Mouse (Mus musculus) heart, postnatal 36 days (tissue): ENCODE measurements around the gene Zfp865. TPM values are rescaled to one million over a fixed set of nuclear protein-coding genes. Genes with fewer than 3 reads are reported as not detected.

Source experiments
- DNase-seq, 2 experiments: peaks; one replicate each; pipeline ENCODE4 v3.0.0; 2021 to 2022
- intact Hi-C: fragments of 180-260 bp; cut with DNase I; formaldehyde crosslinking; loops from one replicate; pipeline ENCODE4 v1.15.1; 2025
- total RNA-seq, 2 experiments: library from RNA; stranded (reverse); gene quantifications; 2 replicates each; pipeline ENCODE4 v1.2.3; 2021

The Zfp865 gene
- total RNA-seq, 2 experiments from 2014 or later, result 14.1 to 14.9 TPM

DNA sequence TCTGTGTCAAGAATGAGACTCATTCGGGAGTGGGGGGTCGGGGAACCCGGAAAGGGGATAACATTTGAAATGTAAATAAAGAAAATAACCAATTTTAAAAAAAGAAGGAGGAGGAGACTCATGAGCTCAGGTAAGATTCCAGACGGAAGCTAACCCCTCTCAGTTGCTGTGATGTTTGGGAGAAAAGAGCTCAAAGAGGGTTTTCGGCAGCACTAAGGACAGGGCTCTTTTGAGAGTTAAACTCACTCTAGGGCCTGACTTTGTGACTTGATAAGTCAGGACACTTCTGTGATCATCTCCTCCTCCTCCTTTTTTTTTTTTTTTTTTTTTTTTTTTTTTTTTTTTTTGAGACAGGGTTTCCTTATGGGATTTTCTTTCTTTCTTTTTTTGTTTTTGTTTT is 18.8 kb downstream of the Zfp865 start:
- no peak for DNase-seq
- intact Hi-C loops, result no loop called here

DNA sequence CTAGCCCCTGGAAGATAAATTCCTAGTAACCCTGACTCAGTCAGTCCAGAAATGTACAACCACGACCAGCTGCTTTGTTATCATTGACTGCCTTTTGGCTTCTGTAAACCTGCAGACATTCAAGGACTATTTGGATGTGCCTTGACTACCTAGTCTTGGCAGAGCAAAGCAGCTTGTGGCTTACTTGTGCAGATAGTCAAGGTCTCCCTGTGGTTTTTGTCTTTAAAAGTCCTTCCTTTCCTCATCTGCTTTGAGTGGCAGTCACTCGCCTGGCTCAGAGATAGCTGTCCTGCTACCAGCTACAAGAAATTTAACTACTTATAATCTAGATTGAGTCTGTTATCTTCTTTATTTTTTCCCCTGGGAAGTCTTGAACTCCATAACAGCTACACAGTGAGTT is 24.8 kb downstream of the Zfp865 start:
- intact Hi-C loops, result loop anchor here (10.0 kb wide), 2 partner anchors 230 to 490 kb away; partner anchors contain the start of gene Ube2s
- DNase-seq, result no peak

DNA sequence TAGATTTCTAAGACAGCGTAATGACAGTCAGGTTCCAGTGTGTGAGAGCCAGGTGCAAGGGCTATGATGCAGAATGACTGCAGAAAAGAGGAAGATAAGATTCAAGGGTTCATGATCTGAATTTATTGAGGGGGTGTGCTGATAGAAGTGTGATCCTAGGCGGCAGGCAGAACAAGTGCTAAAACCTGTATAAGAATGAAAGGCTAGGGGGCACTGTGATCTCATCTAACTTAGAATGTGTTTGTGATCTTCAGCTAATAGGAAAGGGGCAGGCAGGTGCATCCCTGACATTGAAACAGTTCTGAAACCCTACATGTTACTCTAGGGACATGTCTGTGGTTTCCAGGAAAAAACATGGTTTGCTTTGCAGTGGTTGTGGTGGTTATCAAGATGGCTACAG is 25.9 kb downstream of the Zfp865 start:
- no peak for DNase-seq
- intact Hi-C loops, result loop anchor here (10.0 kb wide), 2 partner anchors 231 to 491 kb away; partner anchors contain the start of gene Ube2s

DNA sequence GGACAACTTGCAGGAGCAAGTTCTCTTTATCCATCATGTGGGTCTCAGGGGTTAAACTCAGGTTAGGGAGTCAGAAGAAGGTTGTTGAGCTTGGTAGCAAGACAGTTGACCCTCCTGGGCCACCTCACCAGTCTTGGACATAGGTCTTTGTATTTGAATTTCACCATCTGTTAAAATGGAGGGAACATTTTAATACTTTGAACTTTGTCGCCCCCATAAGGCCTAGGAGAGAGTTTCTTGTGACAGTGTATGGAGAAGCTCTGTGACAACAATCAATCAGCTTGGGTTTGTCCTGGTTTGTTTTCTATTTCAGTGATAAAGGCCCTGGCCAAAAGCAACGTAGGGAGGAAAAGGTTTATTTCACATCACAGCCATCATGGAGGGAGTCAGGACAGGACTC is 27.1 kb downstream of the Zfp865 start:
- DNase-seq, result peak in 1 of 2 experiments; percentile 35
- intact Hi-C loops, result loop anchor here (1.0 to 10.0 kb wide), 3 partner anchors 104 to 493 kb away; partner anchors contain the start of gene Ube2s

DNA sequence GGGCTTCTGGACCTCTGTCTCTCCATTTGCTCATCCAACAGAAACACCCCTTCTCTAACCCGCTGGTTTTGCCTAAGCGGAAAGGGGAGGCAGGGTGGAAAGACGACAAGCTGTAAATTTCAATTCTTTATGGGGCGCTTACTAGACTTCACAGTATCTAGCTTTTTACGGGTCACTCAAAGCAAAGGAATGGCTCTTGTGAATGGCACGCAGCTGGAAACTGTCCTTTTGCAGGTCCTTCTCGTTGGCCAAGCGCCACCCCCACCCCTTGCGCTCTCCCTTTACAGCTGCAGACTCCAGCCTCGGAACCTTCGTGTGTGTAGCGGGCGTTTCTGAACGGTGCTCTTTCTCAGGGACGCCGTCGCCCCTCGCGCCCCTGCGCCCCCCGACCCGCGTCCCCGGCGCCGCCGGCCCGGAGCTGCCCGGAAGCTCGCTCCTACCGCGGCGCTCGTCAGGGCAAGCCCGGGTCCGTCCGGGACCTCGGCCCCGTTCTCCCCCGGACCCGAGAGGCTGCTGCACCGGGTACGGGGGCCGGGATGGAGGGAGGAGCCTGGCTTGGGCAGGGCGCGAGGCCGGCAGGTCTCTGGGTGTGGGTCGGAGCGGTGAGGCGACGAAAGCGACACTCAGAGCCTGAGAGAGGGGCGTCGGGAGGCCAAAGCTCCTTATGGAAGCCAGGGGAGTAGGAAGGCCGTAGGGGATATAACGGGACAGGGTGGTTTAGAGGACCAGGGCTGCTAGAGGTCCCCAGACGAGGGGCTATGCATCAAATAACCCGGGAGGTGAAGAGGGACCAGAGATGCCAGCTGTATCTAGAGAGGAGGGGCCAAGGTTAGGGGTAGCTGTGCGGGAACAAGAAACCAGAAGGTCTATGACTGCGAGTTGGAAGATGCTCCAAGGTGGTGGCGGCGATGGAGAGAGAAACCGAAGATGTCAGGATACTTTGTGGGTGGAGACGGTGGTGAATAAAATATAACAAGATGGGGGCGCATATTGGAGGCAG is 31.3 kb downstream of the Zfp865 start, which contains the start of gene Zfp580:
Gene Zfp580, plus strand, starts transcription at position 346 of the 1,000 bp plus-strand sequence.
- intact Hi-C loops, result loop anchor here (2.0 to 10.0 kb wide), 3 partner anchors 55 to 257 kb away; partner anchors contain the start of genes Rpl28 and Zfp579
- DNase-seq, result peak; percentile 78 to 88

DNA sequence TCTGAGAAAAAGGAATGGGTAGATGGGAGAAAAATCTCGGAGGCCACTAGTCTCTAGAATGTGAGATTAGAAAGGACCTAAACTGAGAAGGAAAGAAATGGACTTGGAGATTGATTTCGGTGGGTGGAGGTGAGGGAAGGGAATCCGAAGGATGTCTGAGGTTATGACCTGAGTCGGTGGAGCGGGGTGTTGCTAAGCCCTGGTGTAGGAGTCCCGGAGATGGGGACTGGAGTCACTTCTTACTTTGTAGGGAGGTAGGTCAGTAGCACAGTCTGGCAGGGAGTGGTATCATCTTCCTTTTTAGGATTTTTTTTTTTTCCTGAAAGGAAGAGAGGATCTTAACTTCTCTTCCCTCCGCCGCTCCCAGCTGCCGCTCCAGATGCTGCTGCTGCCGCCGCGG is 32.3 kb downstream of the Zfp865 start:
- DNase-seq, result no peak
- intact Hi-C loops, result loop anchor here (10.0 kb wide), 2 partner anchors 188 to 258 kb away; partner anchors contain the start of gene Rpl28

DNA sequence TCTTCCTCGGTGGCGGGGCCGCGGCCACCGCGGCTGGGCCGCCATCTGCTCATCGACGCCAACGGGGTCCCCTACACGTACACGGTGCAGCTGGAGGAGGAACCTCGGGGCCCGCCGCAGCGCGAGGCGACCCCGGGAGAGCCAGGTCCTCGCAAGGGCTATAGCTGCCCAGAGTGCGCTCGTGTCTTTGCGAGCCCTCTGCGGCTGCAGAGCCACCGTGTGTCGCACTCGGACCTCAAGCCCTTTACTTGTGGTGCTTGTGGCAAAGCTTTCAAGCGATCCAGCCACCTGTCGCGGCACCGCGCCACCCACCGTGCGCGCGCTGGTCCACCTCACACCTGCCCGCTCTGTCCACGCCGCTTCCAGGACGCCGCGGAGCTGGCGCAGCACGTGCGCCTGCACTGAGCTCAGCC is 32.8 kb downstream of the Zfp865 start:
- DNase-seq, result no peak
- intact Hi-C loops, result loop anchor here (10.0 kb wide), 2 partner anchors 188 to 258 kb away; partner anchors contain the start of gene Rpl28

DNA sequence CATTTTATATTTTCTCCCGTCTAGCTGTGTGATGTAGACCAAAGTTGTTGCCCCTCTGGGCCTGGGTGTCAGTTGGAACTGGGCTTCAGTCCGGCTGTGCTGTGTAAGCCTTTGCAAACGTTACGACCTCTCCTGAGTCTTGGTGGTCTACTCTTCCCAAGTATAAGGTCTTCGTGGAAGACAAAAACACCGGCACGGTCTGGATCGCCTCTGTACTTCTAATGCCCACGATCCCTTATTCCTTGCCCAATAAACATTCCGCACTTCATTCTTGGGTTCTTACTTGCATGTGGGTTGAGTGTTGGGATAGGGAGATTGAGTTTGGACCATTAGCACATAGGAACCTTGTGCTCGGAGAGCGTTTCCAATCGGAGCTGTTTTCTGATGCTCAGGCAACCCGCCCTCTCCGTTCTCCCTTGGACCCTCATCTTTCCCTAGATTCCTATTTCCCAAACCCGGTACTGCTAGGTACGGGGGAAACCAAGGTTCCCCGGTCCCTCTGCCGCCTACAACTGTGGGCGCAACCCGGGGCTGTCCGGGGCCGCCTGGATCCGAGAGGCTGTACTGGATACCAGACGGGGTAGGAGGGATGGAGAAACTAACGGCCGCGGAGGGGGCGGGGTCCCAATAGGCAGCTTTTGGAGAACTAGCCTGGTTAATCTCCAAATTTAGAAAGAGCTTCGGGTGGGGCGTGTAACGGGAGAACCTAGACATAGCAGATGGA is 33.4 kb downstream of the Zfp865 start:
- no peak for DNase-seq
- intact Hi-C loops, result loop anchor here (10.0 kb wide), 2 partner anchors 189 to 259 kb away; partner anchors contain the start of gene Rpl28

DNA sequence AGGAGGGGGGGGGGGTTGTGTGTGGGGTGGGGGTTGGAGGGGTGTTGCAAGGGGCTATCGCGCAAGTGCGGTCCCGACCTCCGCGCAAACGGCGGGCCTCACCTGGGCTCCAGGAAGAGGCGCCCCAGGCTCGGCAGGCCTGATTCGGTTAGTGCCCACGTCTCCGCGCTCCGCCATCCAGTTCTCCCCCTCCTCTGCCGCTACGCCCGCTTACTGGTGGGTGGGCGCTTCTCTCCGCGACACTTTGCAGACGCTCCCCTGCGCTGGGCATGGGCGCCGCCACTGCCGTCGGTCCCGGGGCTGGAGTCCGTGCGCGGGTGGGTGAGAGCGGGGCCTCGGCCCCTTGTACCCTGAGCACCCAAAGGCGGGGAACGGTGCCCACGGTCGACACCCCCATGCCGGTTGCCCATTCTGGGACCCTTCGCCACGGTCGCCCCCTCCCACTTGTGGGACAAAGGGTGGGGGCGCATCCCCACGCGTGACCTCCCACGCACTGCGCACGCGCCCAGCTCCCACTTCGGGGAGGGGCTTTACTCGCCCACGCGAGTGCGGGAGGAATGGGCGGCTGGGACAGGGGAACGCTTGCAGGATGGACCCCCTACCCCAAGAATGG is 36.6 kb downstream of the Zfp865 start:
- no peak for DNase-seq
- intact Hi-C loops, result loop anchor here (10.0 kb wide), 2 partner anchors 192 to 262 kb away; partner anchors contain the start of gene Rpl28

DNA sequence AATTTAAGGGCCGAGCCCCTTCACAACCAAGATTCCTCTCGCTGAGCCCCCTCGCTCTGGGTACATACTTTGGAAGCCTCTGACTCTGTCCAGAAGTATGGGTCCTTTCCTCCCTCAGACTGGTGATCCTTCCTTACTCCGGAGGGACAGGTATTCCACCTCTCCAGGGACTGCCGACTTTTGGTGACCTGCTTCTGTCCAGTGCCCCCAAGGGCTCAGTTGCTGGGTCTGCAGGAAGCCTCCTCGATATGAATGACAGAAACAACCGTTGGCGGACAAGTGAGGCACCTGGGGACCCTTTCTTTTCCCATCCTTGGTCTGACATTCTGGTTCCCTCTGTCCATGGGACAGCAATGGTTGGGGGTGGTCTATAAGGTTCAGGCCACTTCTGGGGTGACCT is 37.2 kb downstream of the Zfp865 start:
- no peak for DNase-seq
- intact Hi-C loops, result loop anchor here (10.0 kb wide), 2 partner anchors 193 to 263 kb away; partner anchors contain the start of gene Rpl28

DNA sequence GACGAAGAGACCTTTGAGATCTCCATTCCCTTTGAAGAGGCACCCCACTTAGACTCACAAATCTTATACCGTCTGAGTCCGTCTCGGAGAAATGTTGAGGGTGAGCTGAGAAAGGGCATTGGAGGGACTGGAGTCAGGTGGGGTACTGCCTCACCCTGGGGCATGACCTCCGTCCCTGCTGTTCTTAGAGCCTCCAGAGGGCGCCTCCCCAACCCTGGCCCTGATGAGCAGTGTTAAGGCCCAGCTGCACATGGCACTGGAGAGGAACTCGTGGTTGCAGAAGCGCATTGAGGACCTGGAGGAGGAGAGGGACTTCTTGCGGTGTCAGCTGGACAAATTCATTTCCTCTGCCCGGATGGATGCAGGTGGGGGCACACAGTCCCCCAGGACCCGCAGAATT is 37.6 kb downstream of the Zfp865 start:
- intact Hi-C loops, result loop anchor here (10.0 kb wide), 2 partner anchors 193 to 263 kb away; partner anchors contain the start of gene Rpl28
- no peak for DNase-seq

DNA sequence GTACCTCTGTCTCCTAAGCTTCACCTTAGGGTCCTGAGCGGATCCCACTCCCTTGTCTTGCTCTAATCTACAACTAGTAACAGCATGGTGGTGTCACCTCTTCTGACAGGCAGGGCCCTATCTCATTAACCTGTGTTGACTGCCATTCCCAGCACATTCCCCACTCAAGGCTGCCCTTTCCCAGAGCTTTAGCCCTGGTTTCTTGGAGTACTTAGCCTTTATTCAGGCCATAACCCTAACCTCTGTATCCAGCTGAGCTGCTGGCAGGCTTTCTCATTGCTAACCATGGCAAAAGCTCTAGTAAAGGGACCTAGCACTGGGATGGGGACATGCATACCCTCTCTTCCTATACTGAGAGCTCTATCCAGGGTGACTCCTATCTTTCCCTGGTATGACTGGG is 38.5 kb downstream of the Zfp865 start:
- DNase-seq, result no peak
- intact Hi-C loops, result loop anchor here (10.0 kb wide), 2 partner anchors 194 to 264 kb away; partner anchors contain the start of gene Rpl28

DNA sequence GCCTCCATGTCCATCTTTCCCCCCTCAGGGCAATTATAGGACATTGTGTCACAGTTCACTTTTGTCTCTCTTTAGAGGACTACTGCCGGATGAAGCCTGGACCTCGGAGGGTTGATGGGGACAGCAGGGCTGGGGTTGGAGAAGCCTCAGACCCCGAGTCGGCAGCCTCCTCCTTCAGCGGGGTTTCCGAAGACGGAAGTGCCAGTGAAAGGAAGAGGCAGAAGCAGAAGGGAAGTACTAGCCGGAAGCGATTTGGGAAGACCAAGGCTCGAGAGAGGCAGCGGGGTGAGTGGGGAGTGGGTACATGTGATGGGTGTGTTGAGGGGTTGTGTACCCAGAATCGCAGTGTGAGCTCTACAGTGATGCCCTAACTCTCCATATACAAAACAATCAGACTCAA is 39.2 kb downstream of the Zfp865 start:
- DNase-seq, result no peak
- intact Hi-C loops, result loop anchor here (10.0 kb wide), 2 partner anchors 195 to 265 kb away; partner anchors contain the start of gene Rpl28

DNA sequence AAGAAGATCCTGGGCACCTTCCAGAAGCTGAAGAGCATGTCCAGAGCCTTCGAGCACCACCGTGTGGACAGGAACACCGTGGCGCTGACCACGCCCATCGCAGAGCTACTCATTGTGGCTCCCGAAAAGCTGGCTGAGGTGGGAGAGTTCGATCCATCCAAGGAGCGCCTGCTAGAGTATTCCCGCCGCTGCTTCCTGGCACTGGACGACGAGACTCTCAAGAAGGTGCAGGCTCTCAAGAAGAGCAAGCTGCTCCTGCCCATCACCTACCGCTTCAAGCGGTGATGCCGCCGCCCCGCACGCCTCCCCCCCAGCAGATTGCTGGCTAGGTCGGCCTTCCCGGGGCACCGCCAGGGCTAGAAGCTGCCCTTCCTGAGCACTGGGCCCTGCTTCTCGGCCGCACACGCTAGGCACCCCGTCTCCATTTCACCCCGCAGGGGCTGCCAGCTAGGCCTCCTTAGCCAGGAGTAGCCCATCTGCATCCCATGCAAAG is 40.1 kb downstream of the Zfp865 start:
- intact Hi-C loops, result loop anchor here (2.0 to 10.0 kb wide), 3 partner anchors 43 to 565 kb away; partner anchors contain the start of gene Rasl2-9

DNA sequence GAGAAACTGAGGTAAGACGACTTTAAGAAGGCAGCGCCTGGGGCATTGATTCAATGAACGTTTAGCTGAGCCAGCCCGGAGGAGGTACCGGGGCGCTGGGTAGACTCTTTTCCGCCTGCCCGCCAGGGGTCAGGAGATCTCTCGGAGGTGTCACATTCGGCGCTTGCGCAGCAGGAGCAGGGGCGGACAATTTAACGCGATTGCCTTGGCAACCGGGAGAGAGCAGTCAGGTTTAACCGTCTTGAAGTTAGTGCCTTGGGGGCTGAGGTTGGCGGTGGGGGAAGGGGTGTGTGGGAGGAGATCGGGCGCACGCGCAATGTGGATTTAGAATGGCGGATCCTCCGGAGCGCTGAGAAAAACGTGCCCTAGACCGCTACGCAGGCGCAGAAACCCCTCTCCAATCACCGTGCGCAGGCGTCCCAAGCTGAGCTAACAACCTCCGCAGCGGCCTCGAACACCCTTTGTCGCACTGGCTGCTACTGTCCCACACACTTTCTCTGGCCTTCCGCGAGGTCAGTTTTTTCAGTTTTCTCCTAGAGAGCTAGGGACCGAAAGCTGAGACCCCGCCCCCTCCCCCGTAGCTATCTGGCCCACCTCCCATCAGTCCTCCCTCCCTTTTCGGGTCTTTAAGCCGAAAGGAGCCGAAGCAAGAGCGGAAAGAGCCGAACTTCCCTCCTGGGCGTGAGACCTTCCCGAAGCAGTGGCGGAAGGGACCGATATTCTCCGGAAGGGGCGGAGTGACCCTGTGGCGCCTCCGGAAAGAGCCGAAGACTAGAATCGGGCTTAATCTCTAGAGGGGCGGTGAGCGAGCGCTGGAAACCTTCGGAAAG is 41.0 kb downstream of the Zfp865 start:
- intact Hi-C loops, result loop anchor here (2.0 to 10.0 kb wide), 3 partner anchors 44 to 566 kb away; partner anchors contain the start of gene Rasl2-9
- DNase-seq, result peak; percentile 98 to 99

More for the DNA sequence above, 40.1 kb downstream of the Zfp865 start:
- DNase-seq, result peak; percentile 70 to 72

DNA sequence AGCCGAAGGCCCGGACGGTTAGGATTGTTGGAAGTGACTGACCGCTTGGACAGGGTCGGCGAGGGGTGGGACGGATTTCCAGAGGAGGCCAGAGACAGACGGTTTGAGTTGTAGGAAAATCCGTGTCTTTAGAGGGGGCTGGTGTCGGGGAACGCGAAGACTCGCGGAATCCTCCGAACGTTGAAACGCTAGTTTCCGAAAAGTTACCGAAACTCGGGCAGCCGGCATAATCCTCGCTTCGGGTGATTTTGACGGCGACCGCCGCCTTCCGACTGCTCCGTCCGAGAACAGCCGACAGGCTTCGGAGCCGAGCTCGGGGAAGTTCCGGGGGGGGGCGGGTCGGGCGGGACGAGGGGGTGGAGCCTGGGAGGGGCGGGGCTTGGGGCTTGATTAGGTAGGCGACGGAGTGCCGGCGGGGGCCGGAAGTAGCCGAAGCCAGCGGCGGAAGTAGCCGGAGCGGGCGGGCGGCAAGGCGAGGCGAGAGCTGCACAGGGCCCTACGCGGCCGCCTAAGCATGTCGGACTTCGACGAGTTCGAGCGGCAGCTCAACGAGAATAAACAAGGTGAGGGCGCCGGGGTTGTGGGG is 41.7 kb downstream of the Zfp865 start, which contains the start of gene U2af2:
Gene U2af2, plus strand, starts transcription at position 370 of the 586 bp plus-strand sequence.
- intact Hi-C loops, result loop anchor here (2.0 to 10.0 kb wide), 3 partner anchors 45 to 567 kb away; partner anchors contain the start of gene Rasl2-9
- DNase-seq, result peak; percentile 93 to 95

DNA sequence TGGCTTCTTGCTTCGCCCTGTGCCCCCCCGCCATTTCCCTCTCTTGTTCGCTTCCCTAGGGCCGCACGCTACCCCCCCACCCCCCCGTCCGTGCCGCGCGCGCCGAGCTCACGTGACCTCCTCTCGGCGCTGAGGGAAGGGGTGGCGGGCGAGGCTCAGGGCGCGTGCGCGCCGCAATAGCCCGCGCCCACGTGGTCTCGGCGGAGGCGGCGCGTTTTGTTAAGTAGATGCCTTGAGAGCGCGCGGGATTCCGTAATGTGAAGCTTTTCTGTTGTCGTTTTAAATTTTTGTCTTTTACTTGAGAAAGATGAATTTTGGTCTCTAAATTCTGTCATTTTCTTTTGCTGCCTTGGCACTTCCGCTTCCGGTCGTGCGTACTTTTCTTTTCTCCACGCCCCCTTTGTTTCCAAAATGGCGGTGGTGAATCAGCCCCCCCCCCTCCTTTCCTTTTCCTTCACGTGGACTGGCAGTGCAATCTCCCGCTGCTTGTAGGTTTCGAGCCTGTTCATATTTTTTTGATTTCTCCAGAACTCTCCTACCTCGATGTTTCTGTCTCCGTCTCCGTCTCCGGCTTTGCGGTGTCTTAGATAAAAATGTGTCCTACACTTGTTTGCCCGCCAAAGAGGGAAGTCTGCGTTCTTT is 42.3 kb downstream of the Zfp865 start:
- no peak for DNase-seq
- intact Hi-C loops, result loop anchor here (1.0 to 10.0 kb wide), 3 partner anchors 15 to 568 kb away; partner anchors contain the start of gene Rasl2-9
